Mouse (Mus musculus) colon, adult 2 months (tissue): ENCODE measurements around the gene Gm42417. TPM values are rescaled to one million over a fixed set of nuclear protein-coding genes. Genes with fewer than 3 reads are reported as not detected.

ENCODE experiments used
- polyA plus RNA-seq: library from polyadenylated mRNA; depleted of rRNA; stranded (reverse); fragments of >200 nt; gene quantifications from 2 replicates; pipeline ENCODE4 v1.2.3, GENCODE M21; 2012; rRNA removed

Gm42417 gene
- polyA plus RNA-seq = not detected in 2 replicates

GRCm38 (mm10) chr1:36539186-36539585 lies at the start of gene Gm42417:
Gene Gm42417 (minus strand): TSS chr1:36539429.

GRCm38 (mm10) chr1:36558031-36558993 lies 19.1 kb upstream of the Gm42417 start, which contains the start of gene Sema4c:
Gene Sema4c (minus strand): TSS chr1:36558349.

GRCm38 (mm10) chr1:36546888-36547471 lies 7.8 kb upstream of the Gm42417 start, which contains the start of gene Ankrd39:
Gene Ankrd39 (minus strand): TSS chr1:36547445.

GRCm38 (mm10) chr1:36536783-36537182 lies 2.4 kb downstream of the Gm42417 start, which contains the start of gene Ankrd23:
Gene Ankrd23 (minus strand): TSS chr1:36536883.

GRCm38 (mm10) chr1:36511289-36512021 lies 27.8 kb downstream of the Gm42417 start, which contains the start of gene Cnnm3:
Gene Cnnm3 (plus strand): TSS chr1:36511867.

Other genes starting within 250 kb of the Gm42417 start
- 7.8 and 7.9 TPM in 2 replicates for gene Arid5a, start 231.7 kb downstream of the Gm42417 start, polyA plus RNA-seq
- 43.8 and 55.9 TPM in 2 replicates for gene Kansl3, start 170.2 kb downstream of the Gm42417 start, polyA plus RNA-seq
- gene Fer1l5, start 167.1 kb downstream of the Gm42417 start, polyA plus RNA-seq = not detected in 2 replicates
- 8.3 and 9.2 TPM in 2 replicates for gene Lman2l, start 94.2 kb downstream of the Gm42417 start, polyA plus RNA-seq
- gene Cnnm4, start 67.8 kb downstream of the Gm42417 start, polyA plus RNA-seq = 209 and 224 TPM in 2 replicates
- gene Cnnm3, start 27.6 kb downstream of the Gm42417 start, polyA plus RNA-seq = 30.6 and 31.2 TPM in 2 replicates
- gene Ankrd23, start 2.5 kb downstream of the Gm42417 start, polyA plus RNA-seq = 14.0 and 16.0 TPM in 2 replicates
- 23.2 and 24.1 TPM in 2 replicates for gene Ankrd39, start 8.0 kb upstream of the Gm42417 start, polyA plus RNA-seq
- gene Sema4c, start 18.9 kb upstream of the Gm42417 start, polyA plus RNA-seq = 11.5 and 11.7 TPM in 2 replicates
- 1.5 and 1.8 TPM in 2 replicates for gene Fam178b, start 143.8 kb upstream of the Gm42417 start, polyA plus RNA-seq
- gene Cox5b, start 152.0 kb upstream of the Gm42417 start, polyA plus RNA-seq = 927 and 1,094 TPM in 2 replicates
- not detected in 2 replicates for gene 4933424G06Rik, start 170.7 kb upstream of the Gm42417 start, polyA plus RNA-seq
- gene Actr1b, start 175.0 kb upstream of the Gm42417 start, polyA plus RNA-seq = 181 and 201 TPM in 2 replicates
- 2.6 and 3.7 TPM in 2 replicates for gene Zap70, start 222.4 kb upstream of the Gm42417 start, polyA plus RNA-seq